14 mouse cellular contexts compared by ENCODE assay signal in the genomic region with DNA sequence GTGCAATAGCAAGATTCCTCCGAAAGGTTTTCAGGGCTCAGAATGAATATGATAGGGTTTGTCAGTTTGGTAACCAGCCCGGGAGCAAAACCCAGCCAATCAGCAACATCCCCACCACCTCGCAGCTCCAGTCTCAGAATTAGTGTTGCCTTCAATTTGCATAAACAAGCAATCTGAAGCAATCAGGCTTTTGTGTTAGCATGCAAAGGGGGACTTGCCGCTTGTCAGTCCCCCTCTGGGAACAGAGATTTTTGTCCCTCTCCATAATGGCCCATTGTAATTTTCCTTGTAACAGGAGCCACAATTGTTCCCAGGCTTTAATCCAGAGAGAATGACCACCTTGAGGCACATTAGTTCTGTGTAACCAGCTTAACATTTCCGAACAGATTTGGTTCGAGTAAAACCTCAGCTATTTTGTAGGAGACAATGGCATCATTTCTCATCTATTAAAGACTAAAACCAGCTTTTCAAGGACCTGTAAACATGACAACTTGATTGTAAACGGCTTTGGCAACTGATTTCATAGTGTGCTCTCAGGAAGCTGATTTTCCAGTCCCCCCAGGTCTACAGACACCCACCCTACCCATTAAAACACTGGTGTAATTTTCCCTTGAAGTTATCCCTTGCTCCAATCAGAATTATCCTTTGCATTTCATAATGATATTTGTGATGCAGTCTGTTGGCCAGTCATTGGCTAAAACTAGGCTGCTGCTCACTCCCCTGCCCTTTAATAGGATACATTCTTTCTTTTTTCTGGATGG. TPM values are rescaled to one million over a fixed set of nuclear protein-coding genes. Genes with fewer than 3 reads are reported as not detected.
A peak's percentile ranks its signal among the peaks of the same experiment; 100 is the strongest.
DNase-seq lines count a peak whose midpoint lies in the region; ATAC-seq and TF ChIP-seq lines count a peak whose summit lies in the region.
"Had no signal": no experiment of that assay in that cellular context is flagged by ENCODE, and none has a peak within 500 bp of the region (broad histone marks: within the 10 kb centered on the region; RNA-seq: fewer than 3 reads in every experiment).

A gene (minus strand): TSS at position 44 of the 761 bp plus-strand sequence.

- ATAC-seq in forebrain, embryonic 12.5 days (ENCODE audit: low FRiP score): peak; percentile 88
- peak; percentile 84 for ATAC-seq in neural tube, embryonic 14.5 days (ENCODE audit: low read depth)
- no peak for ATAC-seq in liver, embryonic 12.5 days

- no peaks in the 10 kb centered on the region for H3K9me3 ChIP-seq in forebrain, embryonic 12.5 days
- no peaks in the 10 kb centered on the region for H3K9me3 ChIP-seq in neural tube, embryonic 14.5 days (ENCODE audit: control insufficient read depth, low read length)
- no peaks in the 10 kb centered on the region for H3K9me3 ChIP-seq in liver, embryonic 12.5 days (replicated peaks)

- peak within 1 kb of the TSS; percentile 75 for H3K27ac ChIP-seq in layer of hippocampus, adult 2 months
- H3K27ac ChIP-seq in forebrain, embryonic 12.5 days: peak within 1 kb of the TSS; percentile 31; the same call in 1 of the 2 replicates
- no peak within 1 kb of the TSS for H3K27ac ChIP-seq in neural tube, embryonic 14.5 days (ENCODE audit: low read depth, low read length)
- no peak within 1 kb of the TSS for H3K27ac ChIP-seq in liver, embryonic 12.5 days

- no peak within 1 kb of the TSS for H3K9ac ChIP-seq in forebrain, embryonic 12.5 days
- H3K9ac ChIP-seq in neural tube, embryonic 14.5 days (replicated peaks; ENCODE audit: low read depth, low read length): no peak within 1 kb of the TSS
- no peak within 1 kb of the TSS for H3K9ac ChIP-seq in liver, embryonic 12.5 days

- H3K36me3 ChIP-seq in forebrain, embryonic 12.5 days (replicated peaks): no peaks in the 10 kb centered on the region
- no peaks in the 10 kb centered on the region for H3K36me3 ChIP-seq in neural tube, embryonic 14.5 days (ENCODE audit: control insufficient read depth, insufficient read depth, low read length)
- no peaks in the 10 kb centered on the region for H3K36me3 ChIP-seq in liver, embryonic 12.5 days

- WGBS in forebrain, embryonic 12.5 days: 2% methylated on average over 7 of the region's 7 CpGs
- 15% methylated on average over 7 of the region's 7 CpGs for WGBS in neural tube, embryonic 14.5 days
- 52% methylated on average over 7 of the region's 7 CpGs for WGBS in liver, embryonic 12.5 days (ENCODE audit: insufficient replicate concordance)

- DNase-seq in layer of hippocampus, adult 2 months (ENCODE audit: low spot score in 2 of 2): peak in 1 of 2 experiments; percentile 37
- DNase-seq in layer of hippocampus, adult 9-10 months (ENCODE audit: low spot score): no peak
- DNase-seq in layer of hippocampus, postnatal 25 days (ENCODE audit: extremely low spot score in 1 of 2, low spot score in 1 of 2): no peak
- DNase-seq in lung, postnatal 14 days: no peak
- no peak for DNase-seq in spleen, adult 18-20 months
- DNase-seq: cerebellum, postnatal 36 days; liver; thymus, postnatal 25 days had no signal

- peak within 1 kb of the TSS; percentile 33 for H3K4me2 ChIP-seq in forebrain, embryonic 12.5 days
- H3K4me2 ChIP-seq in neural tube, embryonic 14.5 days (ENCODE audit: low read depth, low read length): no peak within 1 kb of the TSS
- H3K4me2 ChIP-seq in liver, embryonic 12.5 days: no peak within 1 kb of the TSS

- H3K27me3 ChIP-seq in forebrain, embryonic 12.5 days: 0 out of 2 replicates have a peak, but pooled peaks cover 10% of the 10 kb centered on the region
- no peaks in the 10 kb centered on the region for H3K27me3 ChIP-seq in neural tube, embryonic 14.5 days (ENCODE audit: control insufficient read depth, insufficient read depth, low read length)
- no peaks in the 10 kb centered on the region for H3K27me3 ChIP-seq in liver, embryonic 12.5 days (replicated peaks)

- no peak for TF ChIP-seq CTCF in layer of hippocampus, adult 2 months (conservative IDR thresholded peaks at IDR 0.05)

- H3K4me3 ChIP-seq in layer of hippocampus, adult 2 months: peak within 1 kb of the TSS; percentile 26
- H3K4me3 ChIP-seq in forebrain, embryonic 12.5 days (replicated peaks): 0 out of 2 replicates have a peak within 1 kb of the TSS, but pooled peaks have one; percentile 4
- no peak within 1 kb of the TSS for H3K4me3 ChIP-seq in neural tube, embryonic 14.5 days (ENCODE audit: low read depth, low read length)
- no peak within 1 kb of the TSS for H3K4me3 ChIP-seq in liver, embryonic 12.5 days

- peaks cover 11% of the 10 kb centered on the region for H3K4me1 ChIP-seq in forebrain, embryonic 12.5 days
- no peaks in the 10 kb centered on the region for H3K4me1 ChIP-seq in neural tube, embryonic 14.5 days (ENCODE audit: control insufficient read depth, insufficient read depth, low read length)
- H3K4me1 ChIP-seq in liver, embryonic 12.5 days: no peaks in the 10 kb centered on the region

RNA-seq across cellular contexts. Expression of the gene that starts here (rescaled TPM):
- 10 to 100 TPM; 24.4 to 24.6 TPM for total RNA-seq in layer of hippocampus, adult 2 months (2021)
- polyA plus RNA-seq in forebrain, embryonic 12.5 days (2016; fragmentation: Nextera tagmentation; extraction: Ambion mirVana): 2.3 and 2.8 TPM in 2 replicates
- total RNA-seq in layer of hippocampus, postnatal 25 days (2021): 10 to 100 TPM; 25.4 to 31.8 TPM
- polyA plus RNA-seq in neural tube, embryonic 14.5 days (2014; fragmentation: Nextera tagmentation; extraction: Ambion mirVana): 0.44 and 0.56 TPM in 2 replicates
- not detected in 2 replicates for polyA plus RNA-seq in liver, embryonic 12.5 days (2016; fragmentation: Nextera tagmentation; extraction: Ambion mirVana)
- total RNA-seq: megakaryocyte, adult 5-6 weeks had no signal
- polyA plus RNA-seq: gonadal fat pad, adult 2 months; small intestine, adult 2 months had no signal

Comparison
In these comparisons a context has a peak if more than half of its experiments do, and no peak if none do; other contexts are left out.
1. Peak in ATAC-seq in neural tube, embryonic 14.5 days; RNA of the gene not detected or under 1 TPM.
2. H3K27ac ChIP-seq: peak in layer of hippocampus, adult 2 months (single experiment) and forebrain, embryonic 12.5 days (single experiment); none in neural tube, embryonic 14.5 days (single experiment) and liver, embryonic 12.5 days (single experiment).
3. H3K4me3 ChIP-seq: peak in layer of hippocampus, adult 2 months (single experiment) and forebrain, embryonic 12.5 days (single experiment); none in neural tube, embryonic 14.5 days (single experiment) and liver, embryonic 12.5 days (single experiment).